Mouse (Mus musculus) midbrain, embryonic 13.5 days (tissue): ENCODE measurements around the gene Prcd. TPM values are rescaled to one million over a fixed set of nuclear protein-coding genes. Genes with fewer than 3 reads are reported as not detected.

Experiments
- ATAC-seq: fragments of 200-750 bp; cut with Nextera tagmentation; 2 replicates; pipeline ENCODE4 v1.8.0; 2017; ENCODE audit warnings: mild to moderate bottlenecking, moderate TSS enrichment, moderate library complexity
- H3K27ac ChIP-seq: fragments of 300-500 bp; sonication (generic); 2 replicates; pipeline ENCODE4 v1.5.1; 2015; ENCODE audit warnings: inconsistent platforms, mild to moderate bottlenecking, moderate library complexity
- H3K27me3 ChIP-seq: fragments of 300-500 bp; sonication (generic); 2 replicates; pipeline ENCODE4 v1.6.1; 2015; ENCODE audit warnings: mild to moderate bottlenecking, inconsistent platforms
- H3K36me3 ChIP-seq: fragments of 300-500 bp; sonication (generic); 2 replicates; pipeline ENCODE4 v1.6.1; 2015; ENCODE audit warnings: mild to moderate bottlenecking, inconsistent platforms
- H3K4me1 ChIP-seq: fragments of 300-500 bp; sonication (generic); replicated peaks from 2 replicates; pipeline ENCODE4 v1.6.1; 2015; ENCODE audit warnings: inconsistent platforms
- H3K4me2 ChIP-seq: fragments of 300-500 bp; sonication (generic); replicated peaks from 2 replicates; pipeline ENCODE4 v1.6.1; 2015; ENCODE audit warnings: moderate library complexity, mild to moderate bottlenecking, inconsistent platforms
- H3K4me3 ChIP-seq: fragments of 300-500 bp; sonication (generic); replicated peaks from 2 replicates; pipeline ENCODE4 v1.5.1; 2015; ENCODE audit warnings: mild to moderate bottlenecking, inconsistent platforms
- H3K9ac ChIP-seq: fragments of 300-500 bp; sonication (generic); replicated peaks from 2 replicates; pipeline ENCODE4 v1.6.1; 2015; ENCODE audit warnings: mild to moderate bottlenecking, inconsistent platforms
- H3K9me3 ChIP-seq: fragments of 300-500 bp; sonication (generic); 2 replicates; pipeline ENCODE4 v1.6.1; 2016; ENCODE audit warnings: mild to moderate bottlenecking, inconsistent platforms
- WGBS: fragments of 180-500 bp; shearing (Covaris S2); methylation state at CpG from one replicate; pipeline ENCODE4 v1.1.7; 2015; 5-methylcytosine and 5-hydroxymethylcytosine counted together
- polyA plus RNA-seq: library from polyadenylated mRNA; unstranded; fragments of >200 nt; fragmentation: Nextera tagmentation; extraction: Ambion mirVana; gene quantifications from 2 replicates; pipeline ENCODE4 v1.2.1, GENCODE M21; 2015

The Prcd gene
- polyA plus RNA-seq, 1 experiment from 2014 or later, result 1.2 TPM

- WGBS, result 68% methylated on average over 8 of the region's 8 CpGs
- no peak overlapping the region for H3K9ac ChIP-seq
- H3K27me3 ChIP-seq, result peaks cover 23% of the 10 kb centered on the region
- H3K9me3 ChIP-seq, result no peaks in the 10 kb centered on the region
- no peak for ATAC-seq
- H3K4me3 ChIP-seq, result no peak overlapping the region
- no peak overlapping the region for H3K4me2 ChIP-seq
- H3K4me1 ChIP-seq, result peaks cover 18% of the 10 kb centered on the region
- no peak overlapping the region for H3K27ac ChIP-seq
- H3K36me3 ChIP-seq, result no peaks in the 10 kb centered on the region
Observed at GRCm38 (mm10) chr11:116645446-116646110, 7.8 kb upstream of the Prcd start.

- H3K36me3 ChIP-seq, result no peaks in the 10 kb centered on the region
- no peak overlapping the region for H3K4me2 ChIP-seq
- peaks cover 27% of the 10 kb centered on the region for H3K27me3 ChIP-seq
- no peaks in the 10 kb centered on the region for H3K9me3 ChIP-seq
- H3K27ac ChIP-seq, result no peak overlapping the region
- H3K4me3 ChIP-seq, result no peak overlapping the region
- no peak overlapping the region for H3K9ac ChIP-seq
- ATAC-seq, result no peak
- WGBS, result 79% methylated on average over 11 of the region's 11 CpGs
- peaks cover 21% of the 10 kb centered on the region for H3K4me1 ChIP-seq
Observed at GRCm38 (mm10) chr11:116646136-116646535, 7.2 kb upstream of the Prcd start.

GRCm38 (mm10) chr11:116646771-116647170, 6.6 kb upstream of the Prcd start:
- H3K9ac ChIP-seq, result no peak overlapping the region
- H3K9me3 ChIP-seq, result no peaks in the 10 kb centered on the region
- peaks cover 21% of the 10 kb centered on the region for H3K4me1 ChIP-seq
- ATAC-seq, result no peak
- 88% methylated on average over 7 of the region's 7 CpGs for WGBS
- H3K4me2 ChIP-seq, result no peak overlapping the region
- no peak overlapping the region for H3K27ac ChIP-seq
- no peaks in the 10 kb centered on the region for H3K36me3 ChIP-seq
- H3K4me3 ChIP-seq, result no peak overlapping the region
- peaks cover 32% of the 10 kb centered on the region for H3K27me3 ChIP-seq

- H3K4me3 ChIP-seq, result no peak overlapping the region
- no peak overlapping the region for H3K27ac ChIP-seq
- H3K27me3 ChIP-seq, result peaks cover 39% of the 10 kb centered on the region
- no peak for ATAC-seq
- no peaks in the 10 kb centered on the region for H3K36me3 ChIP-seq
- H3K4me1 ChIP-seq, result peaks cover 23% of the 10 kb centered on the region
- H3K9ac ChIP-seq, result no peak overlapping the region
- no peaks in the 10 kb centered on the region for H3K9me3 ChIP-seq
- 66% methylated on average over 11 of the region's 11 CpGs for WGBS
- H3K4me2 ChIP-seq, result no peak overlapping the region
Observed at GRCm38 (mm10) chr11:116647340-116647991, 5.9 kb upstream of the Prcd start.

GRCm38 (mm10) chr11:116648213-116648921, 5.0 kb upstream of the Prcd start:
- no peaks in the 10 kb centered on the region for H3K36me3 ChIP-seq
- no peak overlapping the region for H3K4me2 ChIP-seq
- no peak overlapping the region for H3K4me3 ChIP-seq
- no peak overlapping the region for H3K27ac ChIP-seq
- no peak overlapping the region for H3K9ac ChIP-seq
- ATAC-seq, result no peak
- no peaks in the 10 kb centered on the region for H3K9me3 ChIP-seq
- 66% methylated on average over 18 of the region's 18 CpGs for WGBS
- peaks cover 28% of the 10 kb centered on the region for H3K4me1 ChIP-seq
- peaks cover 48% of the 10 kb centered on the region for H3K27me3 ChIP-seq

GRCm38 (mm10) chr11:116648976-116649375, 4.4 kb upstream of the Prcd start:
- ATAC-seq, result no peak
- Histone ChIP-seq H3K4me3 (no peak overlapping the region), H3K9ac (no peak overlapping the region), H3K4me1 (peaks cover 28% of the 10 kb centered on the region), H3K27me3 (peaks cover 52% of the 10 kb centered on the region), H3K27ac (no peak overlapping the region), H3K9me3 (no peaks in the 10 kb centered on the region), H3K4me2 (no peak overlapping the region), H3K36me3 (no peaks in the 10 kb centered on the region)
- 72% methylated on average over 10 of the region's 10 CpGs for WGBS

- H3K4me1 ChIP-seq, result peaks cover 25% of the 10 kb centered on the region
- no peak overlapping the region for H3K27ac ChIP-seq
- H3K9me3 ChIP-seq, result no peaks in the 10 kb centered on the region
- no peak overlapping the region for H3K9ac ChIP-seq
- no peaks in the 10 kb centered on the region for H3K36me3 ChIP-seq
- peaks cover 60% of the 10 kb centered on the region for H3K27me3 ChIP-seq
- no peak for ATAC-seq
- H3K4me2 ChIP-seq, result no peak overlapping the region
- H3K4me3 ChIP-seq, result no peak overlapping the region
- WGBS, result 93% methylated on average over 13 of the region's 13 CpGs
Observed at GRCm38 (mm10) chr11:116649711-116650337, 3.5 kb upstream of the Prcd start.

- 86% methylated on average over 8 of the region's 8 CpGs for WGBS
- ATAC-seq, result no peak
- H3K27me3 ChIP-seq, result peaks cover 63% of the 10 kb centered on the region
Observed at GRCm38 (mm10) chr11:116650811-116651210, 2.5 kb upstream of the Prcd start.

GRCm38 (mm10) chr11:116651339-116651738, 2.0 kb upstream of the Prcd start:
- no peak overlapping the region for H3K9ac ChIP-seq

More at GRCm38 (mm10) chr11:116650811-116651210, 2.5 kb upstream of the Prcd start:
- no peak overlapping the region for H3K4me2 ChIP-seq
- H3K9ac ChIP-seq, result no peak overlapping the region
- no peaks in the 10 kb centered on the region for H3K36me3 ChIP-seq
- H3K9me3 ChIP-seq, result no peaks in the 10 kb centered on the region
- H3K4me1 ChIP-seq, result peaks cover 25% of the 10 kb centered on the region
- H3K4me3 ChIP-seq, result no peak overlapping the region
- H3K27ac ChIP-seq, result no peak overlapping the region

GRCm38 (mm10) chr11:116652330-116653098, 820 bp upstream of the Prcd start:
- H3K36me3 ChIP-seq, result no peaks in the 10 kb centered on the region
- H3K9me3 ChIP-seq, result no peaks in the 10 kb centered on the region
- WGBS, result 61% methylated on average over 25 of the region's 25 CpGs
- no peak for ATAC-seq
- no peak overlapping the region for H3K27ac ChIP-seq
- peak overlapping the region; percentile 91 for H3K4me2 ChIP-seq
- H3K4me3 ChIP-seq, result peak overlapping the region; percentile 55
- peaks cover 38% of the 10 kb centered on the region for H3K4me1 ChIP-seq
- H3K27me3 ChIP-seq, result peaks cover 65% of the 10 kb centered on the region
- no peak overlapping the region for H3K9ac ChIP-seq

More at GRCm38 (mm10) chr11:116651339-116651738, 2.0 kb upstream of the Prcd start:
- no peaks in the 10 kb centered on the region for H3K36me3 ChIP-seq
- H3K27me3 ChIP-seq, result peaks cover 61% of the 10 kb centered on the region
- WGBS, result 89% methylated on average over 8 of the region's 8 CpGs
- no peak overlapping the region for H3K27ac ChIP-seq
- no peak overlapping the region for H3K4me2 ChIP-seq
- no peak overlapping the region for H3K4me3 ChIP-seq
- H3K9me3 ChIP-seq, result no peaks in the 10 kb centered on the region
- ATAC-seq, result no peak
- peaks cover 27% of the 10 kb centered on the region for H3K4me1 ChIP-seq

- Histone ChIP-seq H3K4me1 (peaks cover 47% of the 10 kb centered on the region), H3K36me3 (no peaks in the 10 kb centered on the region), H3K9me3 (no peaks in the 10 kb centered on the region), H3K4me2 (peak overlapping the region; percentile 91), H3K9ac (peak overlapping the region; percentile 76), H3K4me3 (peak overlapping the region; percentile 55), H3K27ac (no peak overlapping the region; the same call in 1 of the 2 replicates), H3K27me3 (peaks cover 58% of the 10 kb centered on the region)
- under 1% methylated on average over 46 of the region's 47 CpGs for WGBS
- 0 out of 2 replicates have a peak, but pooled peaks have one; percentile 25 for ATAC-seq
Observed at GRCm38 (mm10) chr11:116653709-116654221, 431 bp downstream of the Prcd start.
